Mouse (Mus musculus) liver, adult 2 months (tissue): ENCODE measurements around the gene Nol12. TPM values are rescaled to one million over a fixed set of nuclear protein-coding genes. Genes with fewer than 3 reads are reported as not detected.
A peak's percentile ranks its signal among the peaks of the same experiment; 100 is the strongest.

Source experiments
- DNase-seq: peaks from one replicate; pipeline ENCODE4 v3.0.0-alpha.2; 2011; ENCODE audit warnings: low read depth, low spot score; ENCODE audit errors: extremely low read depth
- H3K27ac ChIP-seq: fragments of 200-500 bp; replicated peaks from 2 replicates; pipeline ENCODE4 v1.5.1; 2012; ENCODE audit warnings: low read depth, mild to moderate bottlenecking, control low read depth, inconsistent platforms, low read length; ENCODE audit not compliant: insufficient read depth
- H3K27me3 ChIP-seq: fragments of 200-500 bp; 2 replicates; pipeline ENCODE4 v1.6.1; 2012; ENCODE audit warnings: mild to moderate bottlenecking, moderate library complexity, low read length, inconsistent platforms; ENCODE audit not compliant: control insufficient read depth, insufficient read depth
- H3K36me3 ChIP-seq: fragments of 200-500 bp; 2 replicates; pipeline ENCODE4 v1.6.1; 2012; ENCODE audit warnings: low read length, inconsistent platforms; ENCODE audit not compliant: control insufficient read depth, insufficient read depth
- H3K4me1 ChIP-seq: fragments of 200-500 bp; 2 replicates; pipeline ENCODE4 v1.6.1; 2011; ENCODE audit warnings: low read length; ENCODE audit not compliant: control insufficient read depth, insufficient read depth
- H3K4me3 ChIP-seq: fragments of 200-500 bp; 2 replicates; pipeline ENCODE4 v1.5.1; 2011; ENCODE audit warnings: low read depth, mild to moderate bottlenecking, control low read depth, low read length, moderate library complexity; ENCODE audit not compliant: insufficient read depth
- H3K79me2 ChIP-seq: fragments of 200-500 bp; 2 replicates; pipeline ENCODE4 v1.6.1; 2012; ENCODE audit warnings: inconsistent platforms, mild to moderate bottlenecking, low read length, moderate library complexity; ENCODE audit not compliant: control insufficient read depth, insufficient read depth
- H3K9ac ChIP-seq: fragments of 200-500 bp; 2 replicates; pipeline ENCODE4 v1.6.1; 2012; ENCODE audit warnings: low read depth, mild to moderate bottlenecking, control low read depth, inconsistent platforms, low read length
- CTCF ChIP-seq: fragments of 200-500 bp; IDR thresholded peaks from 2 replicates; pipeline ENCODE4 v1.5.1; 2011; ENCODE audit warnings: low read depth, low read length, control low read depth
- POLR2A ChIP-seq: fragments of 200-500 bp; IDR thresholded peaks from 2 replicates; pipeline ENCODE4 v1.6.1; 2011; ENCODE audit warnings: low read length, control low read depth; ENCODE audit not compliant: insufficient read depth; ENCODE audit errors: extremely low read depth
- WGBS: fragments of 180-500 bp; shearing (Covaris S2); methylation state at CpG from one replicate; pipeline ENCODE4 v1.1.7; 2018; 5-methylcytosine and 5-hydroxymethylcytosine counted together
- polyA plus RNA-seq: library from polyadenylated mRNA; depleted of rRNA; stranded (reverse); fragments of >200 nt; gene quantifications from 2 replicates; pipeline ENCODE4 v1.2.3, GENCODE M21; 2012; rRNA removed
- total RNA-seq: library from RNA; depleted of rRNA; stranded (reverse); fragments of >200 nt; gene quantifications from 2 replicates; pipeline ENCODE4 v1.2.3, GENCODE M21; 2014; rRNA removed

Nol12 gene
- total and polyA plus RNA-seq, 2 experiments, result 5.3 to 13.1 TPM

GRCm38 (mm10) chr15:78990970-78991525, 56.3 kb downstream of the Nol12 start:
- peaks cover 5% of the 10 kb centered on the region; the same call in 1 of the 2 replicates for H3K4me1 ChIP-seq
- peaks cover 5% of the 10 kb centered on the region; the same call in 1 of the 2 replicates for H3K36me3 ChIP-seq
- no peak overlapping the region for H3K27ac ChIP-seq
- 0 out of 2 replicates have a peak, but pooled peaks cover 4% of the 10 kb centered on the region for H3K79me2 ChIP-seq
- TF ChIP-seq POLR2A, result no peak
- TF ChIP-seq CTCF, result no peak
- H3K9ac ChIP-seq, result no peak overlapping the region
- no peaks in the 10 kb centered on the region for H3K27me3 ChIP-seq
- no peak overlapping the region for H3K4me3 ChIP-seq
- DNase-seq, result no peak
- WGBS, result 94% methylated on average over 25 of the region's 25 CpGs

- peak; percentile 49 for TF ChIP-seq CTCF
- TF ChIP-seq POLR2A, result no peak
- H3K27ac ChIP-seq, result no peak overlapping the region
- peaks cover 11% of the 10 kb centered on the region for H3K4me1 ChIP-seq
- no peaks in the 10 kb centered on the region for H3K27me3 ChIP-seq
- no peak overlapping the region for H3K9ac ChIP-seq
- 0 out of 2 replicates have a peak, but pooled peaks cover 3% of the 10 kb centered on the region for H3K79me2 ChIP-seq
- peaks cover 5% of the 10 kb centered on the region; the same call in 1 of the 2 replicates for H3K36me3 ChIP-seq
- 95% methylated on average over 7 of the region's 7 CpGs for WGBS
- DNase-seq, result no peak
- H3K4me3 ChIP-seq, result no peak overlapping the region
These were observed 57.5 kb downstream of the Nol12 start for GRCm38 (mm10) chr15:78992235-78992634.

GRCm38 (mm10) chr15:78992925-78993324, 58.2 kb downstream of the Nol12 start:
- no peak for DNase-seq
- Histone ChIP-seq H3K36me3 (peaks cover 5% of the 10 kb centered on the region; the same call in 1 of the 2 replicates), H3K4me3 (no peak overlapping the region), H3K4me1 (peaks cover 11% of the 10 kb centered on the region), H3K9ac (no peak overlapping the region), H3K79me2 (0 out of 2 replicates have a peak, but pooled peaks cover 3% of the 10 kb centered on the region), H3K27ac (no peak overlapping the region), H3K27me3 (no peaks in the 10 kb centered on the region)
- 96% methylated on average over 24 of the region's 24 CpGs for WGBS
- TF ChIP-seq POLR2A (no peak), CTCF (no peak)

Other genes with a start within 250 kb of the Nol12 start
- not detected in 2 replicates for gene Elfn2, start 216.2 kb upstream of the Nol12 start, total RNA-seq
- not detected in 2 replicates for gene Elfn2, start 216.2 kb upstream of the Nol12 start, polyA plus RNA-seq
- gene Mfng, start 161.5 kb upstream of the Nol12 start, total RNA-seq, result 0.74 and 1.1 TPM in 2 replicates
- 1.2 and 2.3 TPM in 2 replicates for gene Mfng, start 161.5 kb upstream of the Nol12 start, polyA plus RNA-seq
- gene Card10, start 131.9 kb upstream of the Nol12 start, total RNA-seq, result 2.7 and 4.3 TPM in 2 replicates
- 15.0 and 18.7 TPM in 2 replicates for gene Card10, start 131.9 kb upstream of the Nol12 start, polyA plus RNA-seq
- 6.5 and 8.5 TPM in 2 replicates for gene Cdc42ep1, start 92.3 kb upstream of the Nol12 start, total RNA-seq
- 39.7 and 42.7 TPM in 2 replicates for gene Cdc42ep1, start 92.3 kb upstream of the Nol12 start, polyA plus RNA-seq
- gene Lgals2, start 79.4 kb upstream of the Nol12 start, total RNA-seq, result 0.55 TPM in 1 of 2 replicates, not detected in the other
- 0.57 TPM in 1 of 2 replicates, not detected in the other for gene Lgals2, start 79.4 kb upstream of the Nol12 start, polyA plus RNA-seq
- gene Gga1, start 57.7 kb upstream of the Nol12 start, total RNA-seq, result 4.4 and 6.4 TPM in 2 replicates
- gene Gga1, start 57.7 kb upstream of the Nol12 start, polyA plus RNA-seq, result 34.9 and 42.7 TPM in 2 replicates
- not detected in 2 replicates for gene Gm49510, start 35.3 kb upstream of the Nol12 start, total RNA-seq
- not detected in 2 replicates for gene Gm49510, start 35.3 kb upstream of the Nol12 start, polyA plus RNA-seq
- gene Sh3bp1, start 35.2 kb upstream of the Nol12 start, total RNA-seq, result 0.37 and 2.3 TPM in 2 replicates
- 3.7 and 6.0 TPM in 2 replicates for gene Sh3bp1, start 35.2 kb upstream of the Nol12 start, polyA plus RNA-seq
- 0.27 and 0.37 TPM in 2 replicates for gene Pdxp, start 21.0 kb upstream of the Nol12 start, total RNA-seq
- gene Pdxp, start 21.0 kb upstream of the Nol12 start, polyA plus RNA-seq, result 0.62 and 1.2 TPM in 2 replicates
- 23.2 and 31.6 TPM in 2 replicates for gene Lgals1, start 8.2 kb upstream of the Nol12 start, total RNA-seq
- gene Lgals1, start 8.2 kb upstream of the Nol12 start, polyA plus RNA-seq, result 25.2 and 26.9 TPM in 2 replicates
- gene Triobp, start 12.8 kb downstream of the Nol12 start, total RNA-seq, result 11.9 and 14.3 TPM in 2 replicates
- gene Triobp, start 12.8 kb downstream of the Nol12 start, polyA plus RNA-seq, result 19.9 and 24.3 TPM in 2 replicates
- 64.2 and 82.1 TPM in 2 replicates for gene H1f0, start 93.5 kb downstream of the Nol12 start, total RNA-seq
- 68.0 and 79.0 TPM in 2 replicates for gene H1f0, start 93.5 kb downstream of the Nol12 start, polyA plus RNA-seq
- gene Galr3, start 107.0 kb downstream of the Nol12 start, total RNA-seq, result not detected in 2 replicates
- gene Galr3, start 107.0 kb downstream of the Nol12 start, polyA plus RNA-seq, result 0.09 TPM in 1 of 2 replicates, not detected in the other
- 5.1 and 6.4 TPM in 2 replicates for gene Ankrd54, start 128.0 kb downstream of the Nol12 start, total RNA-seq
- 22.5 and 27.1 TPM in 2 replicates for gene Ankrd54, start 128.0 kb downstream of the Nol12 start, polyA plus RNA-seq
- 82.1 and 94.2 TPM in 2 replicates for gene Eif3l, start 140.2 kb downstream of the Nol12 start, total RNA-seq
- 98.3 and 103 TPM in 2 replicates for gene Eif3l, start 140.2 kb downstream of the Nol12 start, polyA plus RNA-seq
- gene Micall1, start 174.0 kb downstream of the Nol12 start, total RNA-seq, result 3.0 and 3.3 TPM in 2 replicates
- 6.2 and 8.9 TPM in 2 replicates for gene Micall1, start 174.0 kb downstream of the Nol12 start, polyA plus RNA-seq
- gene Polr2f, start 206.1 kb downstream of the Nol12 start, total RNA-seq, result 29.2 and 36.0 TPM in 2 replicates
- gene Polr2f, start 206.1 kb downstream of the Nol12 start, polyA plus RNA-seq, result 29.9 and 33.8 TPM in 2 replicates
- 0.65 and 0.67 TPM in 2 replicates for gene 1700088E04Rik, start 206.3 kb downstream of the Nol12 start, total RNA-seq
- 0.25 and 0.65 TPM in 2 replicates for gene 1700088E04Rik, start 206.3 kb downstream of the Nol12 start, polyA plus RNA-seq
- not detected in 2 replicates for gene Sox10, start 230.3 kb downstream of the Nol12 start, total RNA-seq
- gene Sox10, start 230.3 kb downstream of the Nol12 start, polyA plus RNA-seq, result 0.06 TPM in 1 of 2 replicates, not detected in the other